Mouse (Mus musculus): ENCODE data around the gene Ermap. TPM values are rescaled to one million over a fixed set of nuclear protein-coding genes. Genes with fewer than 3 reads are reported as not detected.

Gene Ermap
- 0.17 TPM for polyA plus RNA-seq (2014; fragmentation: Illumina TruSeq; extraction: RNeasy Lipid Tissue Mini Kit (QIAGEN cat#74804); ENCODE audit: low read depth, low replicate concordance)

DNA sequence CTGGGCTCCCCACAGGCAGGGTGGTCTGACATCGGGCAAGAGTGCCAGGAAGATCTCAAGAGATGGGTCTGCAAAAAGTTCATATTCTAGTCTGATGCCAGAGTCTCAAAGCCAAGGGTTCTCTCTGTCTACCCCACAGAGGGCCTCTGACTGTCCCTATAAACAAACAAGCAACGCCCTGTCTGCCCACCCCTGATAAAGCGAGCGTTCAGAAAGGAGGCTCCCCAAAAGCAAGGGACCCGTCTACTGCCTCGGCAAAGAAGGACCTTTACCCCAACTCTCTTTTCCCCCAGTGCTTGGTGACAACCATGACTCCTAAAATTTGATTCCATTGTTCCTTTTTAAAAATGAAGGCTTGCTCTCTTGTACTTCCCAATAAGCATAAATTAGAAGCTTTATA, at the start of gene Ermap:
Gene Ermap, minus strand, starts transcription at position 148 of the 400 bp plus-strand sequence.

DNA sequence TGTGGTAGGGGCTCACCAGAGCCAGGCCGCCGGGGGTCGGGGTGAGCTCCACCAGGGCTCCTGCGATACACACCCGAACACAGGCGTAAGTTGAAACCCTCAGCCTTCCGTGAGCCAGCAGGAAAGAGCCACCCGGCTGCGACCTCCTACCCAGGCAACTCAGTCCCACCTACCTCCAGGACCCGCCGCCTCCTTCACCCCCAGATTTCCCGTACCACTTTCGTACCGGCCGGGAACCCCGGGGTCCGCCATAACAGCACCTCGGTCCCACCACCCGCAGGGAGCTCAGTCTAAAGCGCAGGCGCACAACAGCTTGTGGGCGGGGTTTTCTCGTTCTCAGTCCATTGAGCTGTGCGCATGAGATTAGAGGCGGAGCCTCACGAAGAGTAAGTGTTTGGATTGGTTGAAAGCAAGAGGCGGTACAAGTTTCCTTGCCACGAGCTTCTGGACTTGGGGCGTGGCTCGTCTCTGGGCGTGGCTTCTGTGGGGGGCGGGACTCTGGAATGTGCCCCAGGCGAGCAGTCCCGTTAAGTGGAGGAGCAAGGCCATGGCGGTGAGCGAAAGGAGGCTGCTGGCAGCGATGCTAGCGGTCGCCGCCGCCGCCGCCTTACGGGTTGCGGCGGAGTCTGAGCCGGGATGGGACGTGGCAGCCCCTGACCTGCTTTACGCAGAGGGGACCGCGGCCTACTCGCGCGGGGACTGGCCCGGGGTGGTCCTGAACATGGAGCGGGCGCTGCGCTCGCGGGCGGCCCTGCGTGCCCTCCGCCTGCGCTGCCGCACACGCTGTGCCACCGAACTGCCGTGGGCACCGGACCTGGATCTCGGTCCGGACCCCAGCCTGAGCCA, 42.8 kb upstream of the Ermap start, which contains the start of the genes AU022252 and P3h1:
Gene AU022252, minus strand, starts transcription at position 303 of the 846 bp plus-strand sequence.
Gene P3h1, plus strand, starts transcription at position 506 of the 846 bp plus-strand sequence.

DNA sequence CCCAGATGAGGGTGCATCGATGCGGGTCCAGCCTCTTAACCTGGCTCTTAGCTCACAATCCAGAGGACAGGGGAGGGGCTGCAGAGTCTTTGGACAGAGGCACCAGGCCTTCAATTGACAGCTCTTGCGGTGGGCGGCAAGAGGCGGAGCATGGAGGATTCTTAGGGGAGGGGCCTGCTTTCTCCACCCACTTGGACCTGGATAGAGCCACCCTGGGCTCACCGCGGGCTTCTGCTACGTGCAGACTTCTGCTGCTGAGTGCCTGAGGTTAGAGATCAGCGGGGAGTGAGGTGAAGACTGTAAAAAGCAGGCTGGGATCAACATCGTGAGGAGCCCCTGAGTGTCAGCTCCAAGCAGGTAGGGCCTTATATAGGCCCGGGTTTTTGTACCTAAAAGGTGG, 28.4 kb upstream of the Ermap start, which contains the start of gene Tmem269:
Gene Tmem269, minus strand, starts transcription at position 49 of the 400 bp plus-strand sequence.

DNA sequence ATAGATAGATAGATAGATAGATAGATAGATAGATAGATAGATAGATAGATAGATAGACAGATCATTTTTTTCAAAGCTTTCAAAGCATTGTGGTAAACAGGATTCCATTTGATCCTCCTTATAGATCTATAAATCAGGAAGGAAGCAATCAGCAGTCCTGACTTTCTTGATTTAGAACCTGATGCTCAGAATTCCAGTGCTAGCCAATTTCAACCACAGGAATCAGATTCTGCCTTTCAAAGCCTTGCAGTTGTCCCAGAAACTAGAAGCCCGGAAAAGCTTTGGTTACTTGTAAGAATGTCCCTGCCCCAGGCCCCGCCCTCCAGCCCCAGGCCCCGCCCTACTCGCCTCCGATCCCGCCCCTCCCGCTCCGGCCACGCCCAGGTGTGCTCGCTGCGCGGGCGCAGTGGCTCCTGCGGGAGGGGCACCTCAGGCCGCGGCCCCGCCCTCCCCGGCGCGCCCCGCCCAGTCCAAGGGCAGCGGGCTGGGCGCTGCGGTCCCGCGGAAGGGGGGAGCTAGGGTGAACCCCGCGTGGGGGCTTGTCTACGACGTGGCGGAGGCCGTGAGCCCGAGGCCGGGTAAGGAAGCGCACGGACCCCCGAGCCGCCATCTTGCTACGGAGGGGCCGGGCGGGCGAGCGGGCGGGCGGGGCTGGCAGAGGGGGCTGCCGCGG, 5.2 kb upstream of the Ermap start, which contains the start of gene Svbp:
Gene Svbp, plus strand, starts transcription at position 398 of the 673 bp plus-strand sequence.

DNA sequence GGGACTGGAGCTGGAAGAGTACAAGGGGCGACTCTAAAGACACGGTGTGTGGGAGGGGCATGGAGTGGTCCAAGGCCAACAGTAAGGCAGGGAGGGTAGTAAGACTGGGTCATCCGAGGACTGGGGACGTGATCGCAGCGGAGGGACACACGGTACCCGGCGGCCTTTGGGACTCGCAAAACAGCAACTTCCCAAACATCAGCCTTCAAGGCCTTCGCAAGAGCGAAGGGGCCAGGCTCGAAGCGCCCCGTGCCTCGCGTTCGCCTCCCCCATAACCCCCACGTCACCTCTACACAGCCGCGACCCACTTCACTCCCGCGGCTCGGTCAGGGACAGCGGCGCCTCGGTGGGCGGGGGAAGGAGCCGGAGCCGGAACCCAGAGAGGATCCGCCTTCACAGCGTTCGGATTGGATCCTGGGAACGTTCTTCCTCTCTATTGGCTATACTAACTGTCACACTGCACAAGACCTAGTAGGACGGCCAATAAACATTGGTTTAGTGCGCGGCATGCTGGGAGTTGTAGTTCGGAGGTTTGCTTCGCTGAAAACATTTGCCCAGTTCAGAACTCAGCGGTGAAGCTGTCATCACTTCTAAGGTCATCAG, 15.9 kb downstream of the Ermap start, which contains the start of gene Zfp691:
Gene Zfp691, minus strand, starts transcription at position 345 of the 603 bp plus-strand sequence.

Other genes starting within 250 kb of the Ermap start
- gene Lao1, start 228.4 kb downstream of the Ermap start, polyA plus RNA-seq (2014; fragmentation: Illumina TruSeq; extraction: RNeasy Lipid Tissue Mini Kit (QIAGEN cat#74804); ENCODE audit: low read depth, low replicate concordance), result not detected
- gene Slc2a1, start 81.3 kb downstream of the Ermap start, polyA plus RNA-seq (2014; fragmentation: Illumina TruSeq; extraction: RNeasy Lipid Tissue Mini Kit (QIAGEN cat#74804); ENCODE audit: low read depth, low replicate concordance), result 5.1 TPM
- 0.87 TPM for gene Zfp691, start 15.8 kb downstream of the Ermap start, polyA plus RNA-seq (2014; fragmentation: Illumina TruSeq; extraction: RNeasy Lipid Tissue Mini Kit (QIAGEN cat#74804); ENCODE audit: low read depth, low replicate concordance)
- 10.2 TPM for gene Svbp, start 5.3 kb upstream of the Ermap start, polyA plus RNA-seq (2014; fragmentation: Illumina TruSeq; extraction: RNeasy Lipid Tissue Mini Kit (QIAGEN cat#74804); ENCODE audit: low read depth, low replicate concordance)
- gene Tmem269, start 28.2 kb upstream of the Ermap start, polyA plus RNA-seq (2014; fragmentation: Illumina TruSeq; extraction: RNeasy Lipid Tissue Mini Kit (QIAGEN cat#74804); ENCODE audit: low read depth, low replicate concordance), result not detected
- gene AU022252, start 42.7 kb upstream of the Ermap start, polyA plus RNA-seq (2014; fragmentation: Illumina TruSeq; extraction: RNeasy Lipid Tissue Mini Kit (QIAGEN cat#74804); ENCODE audit: low read depth, low replicate concordance), result 9.1 TPM
- gene P3h1, start 42.9 kb upstream of the Ermap start, polyA plus RNA-seq (2014; fragmentation: Illumina TruSeq; extraction: RNeasy Lipid Tissue Mini Kit (QIAGEN cat#74804); ENCODE audit: low read depth, low replicate concordance), result 32.2 TPM
- gene Cldn19, start 65.4 kb upstream of the Ermap start, polyA plus RNA-seq (2014; fragmentation: Illumina TruSeq; extraction: RNeasy Lipid Tissue Mini Kit (QIAGEN cat#74804); ENCODE audit: low read depth, low replicate concordance), result not detected
- gene Ybx1, start 104.6 kb upstream of the Ermap start, polyA plus RNA-seq (2014; fragmentation: Illumina TruSeq; extraction: RNeasy Lipid Tissue Mini Kit (QIAGEN cat#74804); ENCODE audit: low read depth, low replicate concordance), result 685 TPM
- gene Ppih, start 130.5 kb upstream of the Ermap start, polyA plus RNA-seq (2014; fragmentation: Illumina TruSeq; extraction: RNeasy Lipid Tissue Mini Kit (QIAGEN cat#74804); ENCODE audit: low read depth, low replicate concordance), result 27.2 TPM
- gene Ccdc30, start 225.5 kb upstream of the Ermap start, polyA plus RNA-seq (2014; fragmentation: Illumina TruSeq; extraction: RNeasy Lipid Tissue Mini Kit (QIAGEN cat#74804); ENCODE audit: low read depth, low replicate concordance), result 28.7 TPM
- gene Ppcs, start 232.4 kb upstream of the Ermap start, polyA plus RNA-seq (2014; fragmentation: Illumina TruSeq; extraction: RNeasy Lipid Tissue Mini Kit (QIAGEN cat#74804); ENCODE audit: low read depth, low replicate concordance), result 82.8 TPM
- gene Zmynd12, start 232.8 kb upstream of the Ermap start, polyA plus RNA-seq (2014; fragmentation: Illumina TruSeq; extraction: RNeasy Lipid Tissue Mini Kit (QIAGEN cat#74804); ENCODE audit: low read depth, low replicate concordance), result 5.2 TPM

Data from adrenal gland, adult 10 weeks (tissue).